Mouse (Mus musculus): Measurements from ENCODE around the gene Garem2.

The Garem2 gene

GRCm38 (mm10) chr5:30154474-30155394, 49.8 kb downstream of the Garem2 start, which contains the start of the genes Hadha and Hadhb:
TSS of gene Hadha (minus strand) at chr5:30155162.
TSS of gene Hadhb (plus strand) at chr5:30155248.
- DNase-seq = peak; percentile 92 to 94

GRCm38 (mm10) chr5:30155395-30155792, 50.4 kb downstream of the Garem2 start:
- DNase-seq = peak in 1 of 2 experiments; percentile 33

GRCm38 (mm10) chr5:30155821-30156629, 51.1 kb downstream of the Garem2 start:
- DNase-seq = no peak

GRCm38 (mm10) chr5:30159601-30160000, 54.6 kb downstream of the Garem2 start:
- no peak for DNase-seq

- DNase-seq = no peak
Measured at GRCm38 (mm10) chr5:30161836-30162235, 56.9 kb downstream of the Garem2 start.

- DNase-seq = no peak
Measured at GRCm38 (mm10) chr5:30162339-30162738, 57.4 kb downstream of the Garem2 start.

- no peak for DNase-seq
Measured at GRCm38 (mm10) chr5:30165234-30165946, 60.4 kb downstream of the Garem2 start.

All from lung, adult 18-20 months (tissue).